Mouse (Mus musculus) olfactory bulb, adult 2 months (tissue): ENCODE measurements around the gene Shroom4.

Source experiments
- CTCF ChIP-seq: fragments of 200-500 bp; IDR thresholded peaks from 2 replicates; pipeline ENCODE4 v1.5.1; 2012; ENCODE audit warnings: low read depth, mild to moderate bottlenecking, low read length, moderate library complexity; ENCODE audit not compliant: insufficient read depth
- POLR2A ChIP-seq: fragments of 200-500 bp; IDR thresholded peaks from 2 replicates; pipeline ENCODE4 v1.6.1; 2012; ENCODE audit warnings: mild to moderate bottlenecking, low read depth, low read length, moderate library complexity; ENCODE audit not compliant: insufficient read depth

GRCm38 (mm10) chrX:6400398-6401020 lies 855 bp downstream of the Shroom4 start:
- TF ChIP-seq POLR2A: no peak
- no peak for TF ChIP-seq CTCF
